In genomic region chr9:42163011-42163410, GRCm38 (mm10) we compare ENCODE assay signal across 27 mouse cellular contexts.
"Had no signal": no experiment of that assay in that cellular context is flagged by ENCODE, and none has a peak within 500 bp of the region (broad histone marks: within the 10 kb centered on the region; RNA-seq: fewer than 3 reads in every experiment).

No protein-coding gene starts in this region.

- ATAC-seq: forebrain, embryonic 13.5 days; forebrain, embryonic 14.5 days; forebrain, embryonic 15.5 days; forebrain, embryonic 16.5 days; forebrain, postnatal 0 days had no signal

- H3K9ac ChIP-seq: embryonic facial prominence, embryonic 12.5 days; embryonic facial prominence, embryonic 13.5 days; embryonic facial prominence, embryonic 15.5 days; forebrain, embryonic 12.5 days; forebrain, embryonic 13.5 days; forebrain, embryonic 15.5 days; forebrain, postnatal 0 days had no signal

- H3K27ac ChIP-seq: embryonic facial prominence, embryonic 10.5 days; embryonic facial prominence, embryonic 12.5 days; embryonic facial prominence, embryonic 13.5 days; embryonic facial prominence, embryonic 15.5 days; forebrain, embryonic 10.5 days; forebrain, embryonic 12.5 days; forebrain, embryonic 13.5 days; forebrain, embryonic 15.5 days; gastrocnemius, adult 2 months; heart, adult 2 months had no signal

- DNase-seq: cerebellum, adult 2 months; cerebellum, adult 8-10 months; cerebellum, adult 9-10 months; cerebellum, adult 9-11 months; cerebellum, postnatal 10 days; cerebellum, postnatal 14 days; cerebellum, postnatal 25 days; cerebellum, postnatal 36 days; embryo, embryonic 11 days; forebrain, postnatal 0 days; gastrocnemius, adult 2 months; gastrocnemius, postnatal 10 days; gastrocnemius, postnatal 14 days; gastrocnemius, postnatal 25 days; gastrocnemius, postnatal 36 days; heart, adult 2 months had no signal

- H3K9me3 ChIP-seq: embryonic facial prominence, embryonic 10.5 days; embryonic facial prominence, embryonic 12.5 days; embryonic facial prominence, embryonic 15.5 days; forebrain, embryonic 10.5 days; forebrain, embryonic 13.5 days; forebrain, embryonic 15.5 days had no signal

- H3K4me1 ChIP-seq: embryonic facial prominence, embryonic 10.5 days; embryonic facial prominence, embryonic 12.5 days; embryonic facial prominence, embryonic 13.5 days; embryonic facial prominence, embryonic 15.5 days; forebrain, embryonic 10.5 days; forebrain, embryonic 12.5 days; forebrain, embryonic 13.5 days; forebrain, embryonic 15.5 days had no signal

- H3K4me2 ChIP-seq: embryonic facial prominence, embryonic 12.5 days; embryonic facial prominence, embryonic 13.5 days; embryonic facial prominence, embryonic 15.5 days; forebrain, embryonic 12.5 days; forebrain, embryonic 13.5 days; forebrain, embryonic 15.5 days had no signal

- H3K36me3 ChIP-seq: embryonic facial prominence, embryonic 10.5 days; embryonic facial prominence, embryonic 12.5 days; embryonic facial prominence, embryonic 13.5 days; embryonic facial prominence, embryonic 15.5 days; forebrain, embryonic 10.5 days; forebrain, embryonic 12.5 days; forebrain, embryonic 15.5 days had no signal

- H3K27me3 ChIP-seq: embryonic facial prominence, embryonic 12.5 days; embryonic facial prominence, embryonic 13.5 days; embryonic facial prominence, embryonic 15.5 days; forebrain, embryonic 12.5 days; forebrain, embryonic 13.5 days; forebrain, embryonic 15.5 days had no signal

- H3K4me3 ChIP-seq: embryonic facial prominence, embryonic 10.5 days; embryonic facial prominence, embryonic 12.5 days; embryonic facial prominence, embryonic 13.5 days; embryonic facial prominence, embryonic 15.5 days; erythroblast, embryonic 14.5 days; forebrain, embryonic 10.5 days; forebrain, embryonic 12.5 days; forebrain, embryonic 13.5 days; forebrain, embryonic 15.5 days; gastrocnemius, adult 2 months; heart, adult 2 months had no signal
